Mouse (Mus musculus) spleen, adult 2 months (tissue): ENCODE data around the gene 1500009L16Rik.

Experiments
- CTCF ChIP-seq: fragments of 200-500 bp; IDR thresholded peaks from 2 replicates; pipeline ENCODE4 v1.5.1; 2011; ENCODE audit warnings: mild to moderate bottlenecking, inconsistent platforms; ENCODE audit not compliant: insufficient read depth, insufficient read length, insufficient replicate concordance; ENCODE audit errors: extremely low read depth
- POLR2A ChIP-seq: fragments of 200-500 bp; IDR thresholded peaks from 2 replicates; pipeline ENCODE4 v1.6.1; 2011; ENCODE audit warnings: low read depth, low read length, inconsistent platforms

DNA sequence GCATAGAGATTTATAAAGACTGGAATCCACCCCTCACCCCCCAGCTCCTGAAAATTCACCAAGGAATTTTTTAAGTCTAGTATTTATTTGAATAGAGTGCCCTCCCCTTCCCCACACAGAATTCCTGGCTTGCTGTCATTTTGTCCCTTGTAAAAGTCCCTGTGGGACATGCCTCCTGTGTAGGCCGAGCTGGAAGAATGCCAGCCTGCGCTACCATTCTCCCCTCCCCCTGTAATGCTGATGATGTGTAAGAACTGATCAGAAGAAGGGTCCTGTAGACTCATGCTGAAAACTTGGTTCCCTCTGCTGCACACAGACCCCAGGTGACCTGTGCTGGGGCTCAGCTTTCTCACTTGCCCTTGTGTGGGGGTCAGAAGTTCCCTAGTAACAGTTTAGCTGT is 37.9 kb downstream of the 1500009L16Rik start:
- TF ChIP-seq POLR2A (no peak), CTCF (no peak)
